Mouse (Mus musculus) myocyte (in vitro differentiated cells): Measurements from ENCODE around the gene Sh3gl2.

Experiments
- E2F4 ChIP-seq: IDR thresholded peaks from one replicate; pipeline ENCODE4 v1.6.1; 2011; ENCODE audit warnings: mild to moderate bottlenecking, control low read depth, moderate library complexity; ENCODE audit not compliant: insufficient read depth
- MYOG ChIP-seq, 3 experiments: IDR thresholded peaks; one replicate each; pipeline ENCODE4 v1.6.1; 2011; ENCODE audit warnings: control low read depth in 2 of 3, low read depth in 2 of 3, mild to moderate bottlenecking in 2 of 3; ENCODE audit not compliant: insufficient read length in 2 of 3, control insufficient read depth in 1 of 3, insufficient read depth in 1 of 3
- POLR2A ChIP-seq: IDR thresholded peaks from one replicate; pipeline ENCODE4 v1.6.1; 2011; ENCODE audit warnings: low read depth, mild to moderate bottlenecking, control low read depth, moderate library complexity; ENCODE audit not compliant: insufficient read length
- TCF3 ChIP-seq: IDR thresholded peaks from one replicate; pipeline ENCODE4 v1.6.1; 2011; ENCODE audit warnings: low read depth, control low read depth; ENCODE audit not compliant: insufficient read length

GRCm38 (mm10) chr4:85205636-85206211 is 798 bp downstream of the Sh3gl2 start:
- TF ChIP-seq TCF3: no peak
- TF ChIP-seq POLR2A: no peak
- no peak for TF ChIP-seq E2F4
- TF ChIP-seq MYOG (IDR thresholded peaks at IDR 0.05; ENCODE audit: control insufficient read depth in 1 of 3, insufficient read depth in 1 of 3, insufficient read length in 2 of 3, low read depth in 2 of 3): no peak
